8 mouse cellular contexts compared by ENCODE assay signal in genomic region chr16:46498421-46498789, GRCm38 (mm10). TPM values are rescaled to one million over a fixed set of nuclear protein-coding genes. Genes with fewer than 3 reads are reported as not detected.
DNase-seq lines count a peak whose midpoint lies in the region; ATAC-seq and TF ChIP-seq lines count a peak whose summit lies in the region.

Gene Nectin3, minus strand, starts transcription at chr16:46498525.

- no peak for TF ChIP-seq EP300 in stomach, postnatal 0 days (optimal IDR thresholded peaks at IDR 0.05)

- no peaks in the 10 kb centered on the region for H3K36me3 ChIP-seq in lung, embryonic 16.5 days (ENCODE audit: control insufficient read depth, insufficient read depth, low read length)
- H3K36me3 ChIP-seq in embryonic facial prominence, embryonic 11.5 days (replicated peaks; ENCODE audit: control insufficient read depth, insufficient read depth, low read depth, low read length): no peaks in the 10 kb centered on the region
- H3K36me3 ChIP-seq in limb, embryonic 12.5 days: no peaks in the 10 kb centered on the region
- H3K36me3 ChIP-seq in stomach, postnatal 0 days (ENCODE audit: control insufficient read depth, insufficient read depth, low read length): no peaks in the 10 kb centered on the region

- 9% methylated on average over 4 of the region's 4 CpGs for WGBS in lung, embryonic 16.5 days
- 8% methylated on average over 4 of the region's 4 CpGs for whole genome bisulfite sequencing in embryonic facial prominence, embryonic 11.5 days
- 5% methylated on average over 4 of the region's 4 CpGs for WGBS in limb, embryonic 12.5 days
- WGBS in stomach, postnatal 0 days: 17% methylated on average over 4 of the region's 4 CpGs

- peak within 1 kb of the TSS; percentile 92 for H3K4me2 ChIP-seq in lung, embryonic 16.5 days (ENCODE audit: low read depth, low read length)
- H3K4me2 ChIP-seq in embryonic facial prominence, embryonic 11.5 days (ENCODE audit: low read depth, low read length): peak within 1 kb of the TSS; percentile 86
- H3K4me2 ChIP-seq in limb, embryonic 12.5 days: peak within 1 kb of the TSS; percentile 77
- peak within 1 kb of the TSS; percentile 66 for H3K4me2 ChIP-seq in stomach, postnatal 0 days (replicated peaks; ENCODE audit: low read depth)

- DNase-seq in lung, postnatal 14 days: no peak
- DNase-seq in embryonic facial prominence, embryonic 11.5 days (ENCODE audit: low spot score): no peak
- no peak for DNase-seq in heart, postnatal 4 days
- no peak for DNase-seq in stomach, postnatal 0 days (ENCODE audit: low spot score)
- no peak for DNase-seq in urinary bladder, postnatal 4 days (ENCODE audit: low spot score in 2 of 2)
- no peak for DNase-seq in yolk sac, embryonic 10.5 days (ENCODE audit: low spot score)

- no peak for ATAC-seq in lung, embryonic 16.5 days (ENCODE audit: low read depth)
- ATAC-seq in embryonic facial prominence, embryonic 11.5 days (replicated peaks; ENCODE audit: insufficient number of reproducible peaks, low FRiP score, low TSS enrichment, low read depth): no peak
- ATAC-seq in limb, embryonic 12.5 days (ENCODE audit: insufficient number of reproducible peaks, insufficient read depth, low FRiP score, low TSS enrichment, low read depth): no peak
- ATAC-seq in stomach, postnatal 0 days (ENCODE audit: low FRiP score, low TSS enrichment): no peak

- peak within 1 kb of the TSS; percentile 97 for H3K27ac ChIP-seq in lung, embryonic 16.5 days (ENCODE audit: low read length)
- H3K27ac ChIP-seq in embryonic facial prominence, embryonic 11.5 days (replicated peaks; ENCODE audit: low read depth, low read length): peak within 1 kb of the TSS; percentile 75
- H3K27ac ChIP-seq in limb, embryonic 12.5 days: peak within 1 kb of the TSS; percentile 98
- H3K27ac ChIP-seq in stomach, postnatal 0 days (replicated peaks): peak within 1 kb of the TSS; percentile 94

- peak within 1 kb of the TSS; percentile 97 for H3K9ac ChIP-seq in lung, embryonic 16.5 days (ENCODE audit: low read length)
- H3K9ac ChIP-seq in embryonic facial prominence, embryonic 11.5 days (replicated peaks; ENCODE audit: low read length): peak within 1 kb of the TSS; percentile 83
- H3K9ac ChIP-seq in limb, embryonic 12.5 days (replicated peaks): peak within 1 kb of the TSS; percentile 70
- H3K9ac ChIP-seq in stomach, postnatal 0 days (ENCODE audit: low read length): peak within 1 kb of the TSS; percentile 87

- H3K9me3 ChIP-seq in lung, embryonic 16.5 days (ENCODE audit: control insufficient read depth, low read length): no peaks in the 10 kb centered on the region
- no peaks in the 10 kb centered on the region for H3K9me3 ChIP-seq in embryonic facial prominence, embryonic 11.5 days (replicated peaks; ENCODE audit: control insufficient read depth, low read length)
- no peaks in the 10 kb centered on the region for H3K9me3 ChIP-seq in limb, embryonic 12.5 days
- no peaks in the 10 kb centered on the region for H3K9me3 ChIP-seq in stomach, postnatal 0 days (ENCODE audit: control insufficient read depth, low read length)

- no peaks in the 10 kb centered on the region for H3K27me3 ChIP-seq in lung, embryonic 16.5 days (ENCODE audit: control insufficient read depth, insufficient read depth, low read depth, low read length)
- H3K27me3 ChIP-seq in embryonic facial prominence, embryonic 11.5 days (ENCODE audit: control insufficient read depth, insufficient read depth, low read length): no peaks in the 10 kb centered on the region
- peaks cover 5% of the 10 kb centered on the region for H3K27me3 ChIP-seq in limb, embryonic 12.5 days
- H3K27me3 ChIP-seq in stomach, postnatal 0 days (ENCODE audit: control insufficient read depth, insufficient read depth, low read length): no peaks in the 10 kb centered on the region

- TF ChIP-seq CTCF in stomach, postnatal 0 days (IDR thresholded peaks at IDR 0.05; ENCODE audit: low read depth): no peak

- H3K4me3 ChIP-seq in lung, embryonic 16.5 days (ENCODE audit: low read length): peak within 1 kb of the TSS; percentile 91
- H3K4me3 ChIP-seq in embryonic facial prominence, embryonic 11.5 days (ENCODE audit: low read depth, low read length): peak within 1 kb of the TSS; percentile 92
- peak within 1 kb of the TSS; percentile 86 for H3K4me3 ChIP-seq in limb, embryonic 12.5 days (replicated peaks)
- H3K4me3 ChIP-seq in stomach, postnatal 0 days (ENCODE audit: low read depth, low read length): peak within 1 kb of the TSS; percentile 80

- peaks cover 14% of the 10 kb centered on the region for H3K4me1 ChIP-seq in lung, embryonic 16.5 days (replicated peaks; ENCODE audit: control insufficient read depth, insufficient read depth, low read length)
- no peaks in the 10 kb centered on the region for H3K4me1 ChIP-seq in embryonic facial prominence, embryonic 11.5 days (ENCODE audit: control insufficient read depth, insufficient read depth, low read length)
- H3K4me1 ChIP-seq in limb, embryonic 12.5 days (replicated peaks): peaks cover 15% of the 10 kb centered on the region
- no peaks in the 10 kb centered on the region for H3K4me1 ChIP-seq in stomach, postnatal 0 days (replicated peaks; ENCODE audit: control insufficient read depth, insufficient read depth)

RNA-seq across cellular contexts. Expression of gene Nectin3, which starts in this region (rescaled TPM):
- 12.0 and 12.1 TPM in 2 replicates for polyA plus RNA-seq in lung, embryonic 16.5 days (2015; fragmentation: Nextera tagmentation; extraction: Ambion mirVana)
- 40.9 and 44.0 TPM in 2 replicates for polyA plus RNA-seq in embryonic facial prominence, embryonic 11.5 days (2014; fragmentation: Nextera tagmentation; extraction: Ambion mirVana)
- 10 to 100 TPM; 25.4 to 28.8 TPM for total RNA-seq in heart, postnatal 4 days (2021)
- polyA plus RNA-seq in limb, embryonic 12.5 days (2016; fragmentation: Nextera tagmentation; extraction: Ambion mirVana): 30.4 and 34.9 TPM in 2 replicates
- 10.9 and 11.5 TPM in 2 replicates for polyA plus RNA-seq in stomach, postnatal 0 days (2015; fragmentation: Nextera tagmentation; extraction: Ambion mirVana)
